Mouse (Mus musculus) liver, embryonic 16.5 days (tissue): ENCODE measurements around the gene Maml1. TPM values are rescaled to one million over a fixed set of nuclear protein-coding genes. Genes with fewer than 3 reads are reported as not detected.

Experiments used
- ATAC-seq: fragments of 200-750 bp; cut with Nextera tagmentation; 2 replicates; pipeline ENCODE4 v1.8.0; 2017; ENCODE audit warnings: low read depth, mild to moderate bottlenecking, moderate number of reproducible peaks, moderate library complexity
- H3K27ac ChIP-seq: fragments of 300-500 bp; sonication (generic); 2 replicates; pipeline ENCODE4 v1.5.1; 2014; ENCODE audit warnings: mild to moderate bottlenecking, low read length
- H3K27me3 ChIP-seq: fragments of 300-500 bp; sonication (generic); 2 replicates; pipeline ENCODE4 v1.6.1; 2014; ENCODE audit warnings: low read depth, low read length, mixed read lengths; ENCODE audit not compliant: control insufficient read depth, insufficient read depth
- H3K36me3 ChIP-seq: fragments of 300-500 bp; sonication (generic); 2 replicates; pipeline ENCODE4 v1.6.1; 2014; ENCODE audit warnings: mild to moderate bottlenecking; ENCODE audit not compliant: control insufficient read depth, insufficient read depth
- H3K4me1 ChIP-seq: fragments of 300-500 bp; sonication (generic); 2 replicates; pipeline ENCODE4 v1.6.1; 2014; ENCODE audit warnings: low read depth, low read length, mixed read lengths; ENCODE audit not compliant: control insufficient read depth
- H3K4me2 ChIP-seq: fragments of 300-500 bp; sonication (generic); 2 replicates; pipeline ENCODE4 v1.6.1; 2014; ENCODE audit warnings: low read depth, low read length, mixed read lengths
- H3K4me3 ChIP-seq: fragments of 300-500 bp; sonication (generic); 2 replicates; pipeline ENCODE4 v1.5.1; 2014; ENCODE audit warnings: low read depth, mild to moderate bottlenecking, low read length
- H3K9ac ChIP-seq: fragments of 300-500 bp; sonication (generic); 2 replicates; pipeline ENCODE4 v1.6.1; 2014; ENCODE audit warnings: low read depth, low read length
- H3K9me3 ChIP-seq: fragments of 300-500 bp; sonication (generic); replicated peaks from 2 replicates; pipeline ENCODE4 v1.6.1; 2016; ENCODE audit warnings: low read length; ENCODE audit not compliant: control insufficient read depth
- WGBS: fragments of 180-500 bp; shearing (Covaris S2); extraction: QIAGEN DNeasy Blood & Tissue Kit; methylation state at CpG from one replicate; pipeline ENCODE4 v1.1.7; 2014; ENCODE audit not compliant: insufficient replicate concordance; 5-methylcytosine and 5-hydroxymethylcytosine counted together
- polyA plus RNA-seq: library from polyadenylated mRNA; unstranded; fragments of >200 nt; fragmentation: Nextera tagmentation; extraction: Ambion mirVana; gene quantifications from 2 replicates; pipeline ENCODE4 v1.2.1, GENCODE M21; 2015

Gene Maml1
- polyA plus RNA-seq, 1 experiment from 2014 or later, result 1.3 TPM

DNA sequence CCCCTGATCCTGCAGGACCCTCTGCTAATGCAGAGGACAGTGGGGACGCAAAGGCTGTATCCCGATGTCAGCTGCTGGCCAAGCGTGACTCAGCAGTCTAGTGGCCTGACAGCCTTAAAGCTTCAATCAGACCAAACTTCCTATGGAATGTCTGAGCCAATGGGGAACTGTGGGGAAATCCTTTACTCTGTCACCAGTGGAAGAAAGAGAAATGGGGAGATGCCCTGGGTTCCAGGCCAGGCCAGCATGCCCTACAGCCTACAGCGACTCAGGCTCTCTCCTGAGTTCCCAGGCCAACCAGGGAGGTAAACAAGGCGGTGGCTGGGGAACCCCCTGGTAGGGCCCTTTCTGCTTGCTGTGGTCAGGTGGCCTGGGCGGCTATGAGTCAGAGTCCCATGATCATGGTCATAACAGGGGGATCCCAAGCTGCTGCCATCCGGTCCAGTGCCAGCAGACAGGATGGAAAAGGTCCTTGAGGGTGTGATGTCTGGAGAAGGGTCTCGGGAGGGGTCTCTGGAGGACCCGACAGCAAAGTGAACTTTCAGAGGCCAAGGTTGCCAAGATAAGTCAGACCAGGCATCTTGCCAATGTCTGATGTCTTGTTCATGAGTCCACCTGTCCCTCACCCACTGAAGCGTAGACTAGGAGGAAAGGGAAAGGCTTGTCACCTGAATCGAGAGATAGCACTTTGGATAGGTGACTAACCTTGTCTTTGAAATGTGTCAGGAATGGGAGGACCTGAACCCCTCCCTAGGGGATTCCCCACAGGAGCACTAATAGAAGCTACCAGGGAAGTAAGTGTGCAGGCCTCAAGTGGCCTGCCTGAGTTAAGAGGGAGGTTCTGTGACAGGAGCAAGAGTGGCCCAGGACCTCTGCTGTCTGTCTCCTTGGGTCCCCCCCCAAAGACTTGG is 79.0 kb downstream of the Maml1 start:
- H3K4me3 ChIP-seq, result 0 out of 2 replicates have a peak overlapping the region, but pooled peaks have one; percentile 6
- 60% methylated on average over 11 of the region's 11 CpGs for WGBS
- peak; percentile 20 for ATAC-seq
- H3K9ac ChIP-seq, result no peak overlapping the region
- 0 out of 2 replicates have a peak overlapping the region, but pooled peaks have one; percentile 5 for H3K4me2 ChIP-seq
- peaks cover 54% of the 10 kb centered on the region for H3K4me1 ChIP-seq
- no peaks in the 10 kb centered on the region for H3K9me3 ChIP-seq
- peak overlapping the region; percentile 74 for H3K27ac ChIP-seq
- no peaks in the 10 kb centered on the region for H3K27me3 ChIP-seq
- H3K36me3 ChIP-seq, result no peaks in the 10 kb centered on the region; the same call in 1 of the 2 replicates

DNA sequence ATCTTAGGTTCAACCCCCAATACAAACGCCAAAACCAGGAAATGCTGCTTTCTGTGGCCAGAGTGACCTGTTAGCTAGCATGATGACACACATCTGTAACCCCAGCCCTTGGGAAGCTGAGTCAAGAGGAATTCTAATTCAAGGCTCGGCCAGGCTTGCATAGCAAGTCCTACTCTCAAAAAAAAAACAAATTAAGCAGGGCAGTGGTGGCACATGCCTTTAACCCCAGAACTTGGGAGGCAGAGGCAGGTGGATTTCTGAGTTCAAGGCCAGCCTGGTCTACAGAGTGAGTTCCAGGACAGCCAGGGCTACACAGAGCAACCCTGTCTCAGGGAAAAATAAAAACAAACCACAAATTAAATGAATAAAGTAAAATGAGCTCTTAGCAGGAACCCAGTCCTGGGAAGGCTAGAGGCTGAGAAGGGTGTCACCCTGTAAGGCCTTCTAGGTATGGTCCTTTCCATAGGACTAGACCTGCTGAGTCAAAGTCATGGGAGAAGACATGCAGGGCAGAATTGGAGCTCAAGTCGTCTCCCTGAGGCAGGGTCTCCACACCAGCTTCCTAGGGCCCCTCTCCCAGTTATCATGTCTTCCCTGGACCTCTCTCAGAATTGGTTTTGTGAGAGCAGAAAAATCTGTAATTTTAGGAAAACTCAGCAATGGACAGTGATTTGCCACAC is 79.9 kb downstream of the Maml1 start:
- Histone ChIP-seq H3K27me3 (no peaks in the 10 kb centered on the region), H3K4me3 (0 out of 2 replicates have a peak overlapping the region, but pooled peaks have one; percentile 6), H3K9me3 (no peaks in the 10 kb centered on the region), H3K9ac (no peak overlapping the region), H3K27ac (peak overlapping the region; percentile 74), H3K4me2 (no peak overlapping the region), H3K4me1 (peaks cover 50% of the 10 kb centered on the region), H3K36me3 (peaks cover 8% of the 10 kb centered on the region)
- no peak for ATAC-seq
- 47% methylated on average over 3 of the region's 3 CpGs for WGBS

DNA sequence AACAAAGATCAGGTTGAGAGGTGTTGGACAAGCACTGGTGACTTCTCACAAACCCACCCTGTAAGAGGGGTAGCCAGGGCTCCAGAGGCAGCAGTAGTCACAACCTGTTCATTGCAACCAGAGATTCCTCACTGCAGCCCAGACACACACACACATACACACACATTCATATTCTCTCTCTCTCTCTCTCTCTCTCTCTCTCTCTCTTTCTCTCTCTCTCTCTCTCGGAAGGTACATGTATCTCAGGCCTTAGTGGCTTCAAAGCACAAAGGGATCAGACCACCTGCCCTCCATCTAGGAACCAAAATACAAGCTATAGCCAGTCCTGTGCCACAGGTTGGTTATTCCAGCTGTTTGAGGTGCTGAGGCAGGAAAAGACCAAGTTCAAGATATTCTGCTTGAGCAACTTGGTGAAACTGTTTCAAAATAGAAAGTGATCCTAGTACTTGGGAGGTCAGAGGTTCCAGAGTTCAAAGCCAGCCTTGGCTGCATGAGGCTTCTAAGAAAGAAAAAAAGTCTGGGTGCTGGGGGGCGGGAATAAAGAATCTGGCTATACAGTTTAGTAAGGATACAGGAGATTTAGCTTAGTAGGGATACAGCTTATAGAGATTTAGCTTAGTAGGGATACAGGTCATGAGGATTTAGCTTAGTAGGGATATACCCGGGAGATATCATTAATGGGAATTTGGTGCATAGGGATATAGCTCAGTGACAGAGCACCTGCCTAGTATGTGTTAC is 80.6 kb downstream of the Maml1 start:
- no peak for ATAC-seq
- H3K9me3 ChIP-seq, result no peaks in the 10 kb centered on the region
- H3K27me3 ChIP-seq, result no peaks in the 10 kb centered on the region
- WGBS, result 88% methylated on average over 3 of the region's 3 CpGs
- H3K4me2 ChIP-seq, result peak overlapping the region; percentile 74
- H3K4me1 ChIP-seq, result peaks cover 44% of the 10 kb centered on the region
- H3K27ac ChIP-seq, result peak overlapping the region; percentile 99
- H3K9ac ChIP-seq, result peak overlapping the region; percentile 95; the same call in 1 of the 2 replicates
- H3K36me3 ChIP-seq, result peaks cover 15% of the 10 kb centered on the region
- peak overlapping the region; percentile 96 for H3K4me3 ChIP-seq

DNA sequence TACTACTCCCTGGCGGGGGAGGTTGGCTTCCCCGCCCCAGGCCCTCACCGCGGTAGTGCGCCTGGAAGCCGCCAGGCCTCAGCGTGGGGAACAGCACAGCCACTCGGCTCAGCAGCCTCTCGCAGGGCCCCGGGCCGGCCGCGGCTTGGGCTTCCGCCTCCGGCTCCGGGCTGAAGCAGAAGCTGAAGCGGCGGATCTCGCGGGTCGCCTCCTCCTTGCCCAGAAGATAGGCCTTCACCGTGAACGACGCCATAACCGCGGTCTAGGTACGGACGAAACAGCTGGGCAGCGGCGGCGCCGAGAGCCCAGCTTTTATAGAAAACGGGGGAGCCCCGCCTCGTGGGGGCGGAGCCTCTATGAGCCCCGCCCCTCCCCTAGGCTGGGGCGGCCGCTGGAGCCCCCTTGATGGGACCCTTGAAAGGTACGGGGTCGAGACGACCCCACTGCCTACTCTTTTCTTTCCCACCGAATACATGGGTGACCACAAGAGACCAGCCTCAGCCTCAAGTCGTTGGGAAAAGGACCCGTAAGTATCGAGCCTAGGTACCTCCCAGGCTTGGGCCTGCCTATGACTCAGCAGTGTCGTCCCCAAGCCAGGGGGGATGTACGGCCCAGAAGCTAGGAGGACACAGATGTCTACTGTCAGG is 81.5 kb downstream of the Maml1 start, which contains the start of the genes Sqstm1 and Mgat4b:
Gene Sqstm1, minus strand, starts transcription at position 323 of the 647 bp plus-strand sequence.
Gene Mgat4b, plus strand, starts transcription at position 386 of the 647 bp plus-strand sequence.
- H3K27me3 ChIP-seq, result no peaks in the 10 kb centered on the region
- peaks cover 35% of the 10 kb centered on the region for H3K4me1 ChIP-seq
- H3K9ac ChIP-seq, result peak within 1 kb of the TSS; percentile 95
- no peaks in the 10 kb centered on the region for H3K9me3 ChIP-seq
- WGBS, result under 1% methylated on average over 39 of the region's 48 CpGs
- peak within 1 kb of the TSS; percentile 99 for H3K27ac ChIP-seq
- peak within 1 kb of the TSS; percentile 96 for H3K4me3 ChIP-seq
- peak within 1 kb of the TSS; percentile 74 for H3K4me2 ChIP-seq
- ATAC-seq, result peak; percentile 52
- peaks cover 24% of the 10 kb centered on the region for H3K36me3 ChIP-seq

DNA sequence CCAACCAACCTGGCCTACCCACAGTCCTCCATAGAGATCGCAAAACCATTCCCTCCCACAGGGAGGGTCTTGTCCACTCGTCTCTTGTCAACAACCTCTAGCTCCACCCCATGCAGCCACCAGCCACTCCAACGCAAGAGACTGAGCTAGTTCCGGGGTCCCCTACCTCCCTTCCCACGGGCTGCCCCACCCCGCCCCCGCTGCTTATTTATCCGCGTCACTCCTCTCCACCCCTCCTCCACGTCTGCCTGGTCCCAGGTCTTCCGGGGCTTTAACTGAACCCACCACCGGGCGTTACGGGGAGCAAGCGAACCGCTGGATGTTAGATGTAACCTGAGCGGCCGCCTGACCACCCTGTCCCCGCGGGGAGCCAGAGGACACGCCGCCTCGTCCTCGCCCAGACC is 82.0 kb downstream of the Maml1 start:
- H3K27ac ChIP-seq, result peak overlapping the region; percentile 99
- WGBS, result under 1% methylated on average over 24 of the region's 24 CpGs
- H3K4me3 ChIP-seq, result peak overlapping the region; percentile 96
- peak overlapping the region; percentile 95 for H3K9ac ChIP-seq
- no peaks in the 10 kb centered on the region for H3K27me3 ChIP-seq
- H3K36me3 ChIP-seq, result peaks cover 29% of the 10 kb centered on the region
- H3K4me2 ChIP-seq, result peak overlapping the region; percentile 74
- H3K4me1 ChIP-seq, result peaks cover 30% of the 10 kb centered on the region
- peak; percentile 94 for ATAC-seq
- no peaks in the 10 kb centered on the region for H3K9me3 ChIP-seq

- Histone ChIP-seq H3K27ac (no peak overlapping the region), H3K9me3 (no peaks in the 10 kb centered on the region), H3K4me2 (no peak overlapping the region), H3K9ac (no peak overlapping the region), H3K4me1 (peaks cover 32% of the 10 kb centered on the region), H3K27me3 (no peaks in the 10 kb centered on the region), H3K36me3 (peaks cover 44% of the 10 kb centered on the region), H3K4me3 (no peak overlapping the region)
- 90% methylated on average over 5 of the region's 5 CpGs for WGBS
- ATAC-seq, result no peak
These were observed 84.1 kb downstream of the Maml1 start for GRCm38 (mm10) chr11:50208039-50208438.

DNA sequence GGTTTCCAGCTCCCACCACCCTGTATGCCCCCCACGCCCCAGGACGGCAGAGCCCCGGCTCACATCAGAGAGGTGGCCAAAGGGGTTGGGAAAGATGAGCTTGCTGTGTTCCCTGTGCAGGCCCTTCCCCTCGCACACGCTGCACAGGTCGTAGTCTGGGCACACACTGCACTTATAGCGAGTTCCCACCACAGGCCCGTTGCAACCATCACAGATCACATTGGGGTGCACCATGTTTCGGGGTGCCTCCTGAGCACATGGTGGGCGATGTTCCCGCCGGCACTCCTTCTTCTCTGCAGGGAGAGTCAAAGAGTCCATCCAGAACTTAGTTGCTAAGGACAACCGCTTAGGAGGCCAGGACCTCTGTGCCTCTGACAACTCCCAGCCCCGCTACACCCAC is 84.8 kb downstream of the Maml1 start:
- peaks cover 51% of the 10 kb centered on the region for H3K36me3 ChIP-seq
- ATAC-seq, result no peak

DNA sequence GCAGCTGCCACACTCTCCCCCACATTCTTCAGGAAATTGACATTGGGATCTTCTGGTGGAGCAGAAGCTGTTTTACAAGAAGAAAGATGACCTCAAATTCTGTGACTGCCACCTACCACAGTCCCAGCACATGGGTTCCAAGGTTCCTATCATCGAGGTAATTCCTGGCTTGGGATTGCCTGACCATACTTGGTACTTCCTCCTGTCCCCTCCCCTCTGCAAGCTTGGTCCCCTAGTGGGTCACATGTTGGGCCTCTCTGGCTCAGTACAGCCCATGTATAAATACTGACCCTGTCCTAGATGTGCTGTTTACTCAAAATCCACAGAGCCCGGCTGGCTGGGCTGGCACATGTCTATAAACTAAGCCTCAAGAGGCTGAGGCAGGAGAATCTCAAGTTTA is 86.1 kb downstream of the Maml1 start:
- no peak overlapping the region for H3K4me2 ChIP-seq
- H3K27ac ChIP-seq, result no peak overlapping the region
- H3K4me3 ChIP-seq, result no peak overlapping the region
- WGBS, result 72% methylated on average over 2 of the region's 2 CpGs
- peaks cover 63% of the 10 kb centered on the region for H3K36me3 ChIP-seq
- no peaks in the 10 kb centered on the region for H3K9me3 ChIP-seq
- peaks cover 22% of the 10 kb centered on the region for H3K4me1 ChIP-seq
- no peaks in the 10 kb centered on the region for H3K27me3 ChIP-seq
- no peak for ATAC-seq
- no peak overlapping the region for H3K9ac ChIP-seq

More for the DNA sequence above, 84.8 kb downstream of the Maml1 start:
- no peak overlapping the region for H3K4me3 ChIP-seq
- H3K4me2 ChIP-seq, result no peak overlapping the region
- no peak overlapping the region for H3K9ac ChIP-seq
- 95% methylated on average over 14 of the region's 14 CpGs for WGBS
- H3K4me1 ChIP-seq, result peaks cover 26% of the 10 kb centered on the region
- H3K27me3 ChIP-seq, result no peaks in the 10 kb centered on the region
- H3K27ac ChIP-seq, result no peak overlapping the region
- H3K9me3 ChIP-seq, result no peaks in the 10 kb centered on the region
